Mouse (Mus musculus): ENCODE results near the gene Apmap.

DNA sequence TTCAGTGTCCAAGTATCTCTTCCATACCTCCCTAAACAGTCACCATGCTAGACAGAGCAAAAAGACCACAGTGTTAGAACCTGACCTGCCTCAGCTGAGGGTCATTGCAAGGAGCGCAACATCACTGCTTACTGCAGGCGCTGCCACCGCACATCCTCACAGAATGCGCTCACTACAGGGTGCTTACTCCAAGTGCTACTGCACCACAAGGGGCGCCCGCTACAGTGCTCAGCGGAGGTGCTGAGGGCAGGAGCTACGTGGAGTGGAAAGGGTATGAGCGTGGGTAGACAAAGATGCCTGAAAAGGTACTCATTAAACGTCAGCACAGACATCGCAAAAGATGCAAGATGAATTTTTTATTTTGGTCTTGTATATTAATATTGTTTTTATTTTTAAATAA is 19.3 kb downstream of the Apmap start:
- TF ChIP-seq CTCF (IDR thresholded peaks at IDR 0.05; ENCODE audit: borderline replicate concordance, extremely low read depth, insufficient read depth, insufficient read length) = no peak
- no peak for TF ChIP-seq POLR2A (IDR thresholded peaks at IDR 0.05; ENCODE audit: borderline replicate concordance, extremely low read depth, insufficient read depth, insufficient read length, poor library complexity, severe bottlenecking)

Measured in brain, embryonic 14.5 days (tissue).